Mouse (Mus musculus) embryonic facial prominence, embryonic 13.5 days (tissue): ENCODE measurements around the gene 1810055G02Rik. TPM values are rescaled to one million over a fixed set of nuclear protein-coding genes. Genes with fewer than 3 reads are reported as not detected.

Source experiments
- ATAC-seq: fragments of 200-750 bp; cut with Nextera tagmentation; 2 replicates; pipeline ENCODE4 v1.8.0; 2017; ENCODE audit warnings: low read depth; ENCODE audit not compliant: insufficient number of reproducible peaks, insufficient read depth, low FRiP score, low TSS enrichment
- H3K27ac ChIP-seq: fragments of 300-500 bp; sonication (generic); 2 replicates; pipeline ENCODE4 v1.5.1; 2015; ENCODE audit warnings: moderate library complexity, mild to moderate bottlenecking, inconsistent platforms
- H3K27me3 ChIP-seq: fragments of 300-500 bp; sonication (generic); 2 replicates; pipeline ENCODE4 v1.6.1; 2015; ENCODE audit warnings: mild to moderate bottlenecking, inconsistent platforms
- H3K36me3 ChIP-seq: fragments of 300-500 bp; sonication (generic); 2 replicates; pipeline ENCODE4 v1.6.1; 2015; ENCODE audit warnings: mild to moderate bottlenecking, inconsistent platforms
- H3K4me1 ChIP-seq: fragments of 300-500 bp; sonication (generic); 2 replicates; pipeline ENCODE4 v1.6.1; 2015; ENCODE audit warnings: inconsistent platforms
- H3K4me2 ChIP-seq: fragments of 300-500 bp; sonication (generic); 2 replicates; pipeline ENCODE4 v1.6.1; 2015; ENCODE audit warnings: moderate library complexity, mild to moderate bottlenecking, inconsistent platforms
- H3K4me3 ChIP-seq: fragments of 300-500 bp; sonication (generic); 2 replicates; pipeline ENCODE4 v1.5.1; 2015; ENCODE audit warnings: mild to moderate bottlenecking, inconsistent platforms
- H3K9ac ChIP-seq: fragments of 300-500 bp; sonication (generic); 2 replicates; pipeline ENCODE4 v1.6.1; 2015; ENCODE audit warnings: mild to moderate bottlenecking, inconsistent platforms
- H3K9me3 ChIP-seq: fragments of 300-500 bp; sonication (generic); 2 replicates; pipeline ENCODE4 v1.6.1; 2016; ENCODE audit warnings: inconsistent platforms
- WGBS: fragments of 180-500 bp; shearing (Covaris S2); methylation state at CpG from one replicate; pipeline ENCODE4 v1.1.7; 2015; ENCODE audit warnings: mixed read lengths; 5-methylcytosine and 5-hydroxymethylcytosine counted together
- polyA plus RNA-seq: library from polyadenylated mRNA; unstranded; fragments of >200 nt; fragmentation: Nextera tagmentation; extraction: Ambion mirVana; gene quantifications from 2 replicates; pipeline ENCODE4 v1.2.1, GENCODE M21; 2015

The 1810055G02Rik gene
- polyA plus RNA-seq, 1 experiment from 2014 or later = 47.5 TPM

GRCm38 (mm10) chr19:3723170-3723569, 15.1 kb downstream of the 1810055G02Rik start:
- ATAC-seq = no peak
- WGBS = 92% methylated on average over 9 of the region's 9 CpGs
- peaks cover 4% of the 10 kb centered on the region for H3K36me3 ChIP-seq
- no peak overlapping the region for H3K9ac ChIP-seq
- no peak overlapping the region for H3K27ac ChIP-seq
- peaks cover 17% of the 10 kb centered on the region for H3K4me1 ChIP-seq
- H3K4me3 ChIP-seq = no peak overlapping the region
- no peak overlapping the region for H3K4me2 ChIP-seq
- H3K9me3 ChIP-seq = peaks cover 3% of the 10 kb centered on the region; the same call in 1 of the 2 replicates
- no peaks in the 10 kb centered on the region for H3K27me3 ChIP-seq

GRCm38 (mm10) chr19:3723904-3724303, 15.8 kb downstream of the 1810055G02Rik start:
- H3K27me3 ChIP-seq = no peaks in the 10 kb centered on the region
- 80% methylated on average over 4 of the region's 4 CpGs for whole genome bisulfite sequencing
- peaks cover 11% of the 10 kb centered on the region for H3K4me1 ChIP-seq
- no peak for ATAC-seq
- H3K4me3 ChIP-seq = no peak overlapping the region
- H3K27ac ChIP-seq = no peak overlapping the region
- H3K9ac ChIP-seq = no peak overlapping the region
- peaks cover 3% of the 10 kb centered on the region; the same call in 1 of the 2 replicates for H3K9me3 ChIP-seq
- H3K4me2 ChIP-seq = no peak overlapping the region
- H3K36me3 ChIP-seq = no peaks in the 10 kb centered on the region

GRCm38 (mm10) chr19:3724779-3725178, 16.7 kb downstream of the 1810055G02Rik start:
- 25% methylated on average over 1 of the region's 1 CpGs for WGBS
- no peaks in the 10 kb centered on the region for H3K27me3 ChIP-seq
- H3K4me1 ChIP-seq = peaks cover 4% of the 10 kb centered on the region; the same call in 1 of the 2 replicates
- H3K4me2 ChIP-seq = no peak overlapping the region
- no peak for ATAC-seq
- H3K36me3 ChIP-seq = no peaks in the 10 kb centered on the region
- no peak overlapping the region for H3K9ac ChIP-seq
- H3K9me3 ChIP-seq = peaks cover 3% of the 10 kb centered on the region; the same call in 1 of the 2 replicates
- no peak overlapping the region for H3K27ac ChIP-seq
- no peak overlapping the region for H3K4me3 ChIP-seq

- Histone ChIP-seq H3K4me3 (no peak overlapping the region), H3K36me3 (no peaks in the 10 kb centered on the region), H3K9me3 (peaks cover under 1% of the 10 kb centered on the region; the same call in 1 of the 2 replicates), H3K4me2 (no peak overlapping the region), H3K4me1 (no peaks in the 10 kb centered on the region), H3K27ac (no peak overlapping the region), H3K27me3 (no peaks in the 10 kb centered on the region), H3K9ac (no peak overlapping the region)
- ATAC-seq = no peak
- 70% methylated on average over 2 of the region's 2 CpGs for WGBS
Measured at GRCm38 (mm10) chr19:3728901-3729300, 20.8 kb downstream of the 1810055G02Rik start.

GRCm38 (mm10) chr19:3730781-3731646, 22.9 kb downstream of the 1810055G02Rik start:
- no peak for ATAC-seq
- Histone ChIP-seq H3K9me3 (no peaks in the 10 kb centered on the region), H3K4me3 (no peak overlapping the region), H3K4me1 (no peaks in the 10 kb centered on the region), H3K4me2 (no peak overlapping the region), H3K9ac (no peak overlapping the region), H3K36me3 (no peaks in the 10 kb centered on the region), H3K27ac (no peak overlapping the region), H3K27me3 (no peaks in the 10 kb centered on the region)
- 82% methylated on average over 7 of the region's 7 CpGs for WGBS

GRCm38 (mm10) chr19:3736001-3736400, 27.9 kb downstream of the 1810055G02Rik start:
- Histone ChIP-seq H3K4me2 (no peak overlapping the region), H3K27ac (no peak overlapping the region), H3K4me1 (no peaks in the 10 kb centered on the region), H3K9ac (no peak overlapping the region), H3K4me3 (no peak overlapping the region), H3K9me3 (no peaks in the 10 kb centered on the region), H3K36me3 (no peaks in the 10 kb centered on the region), H3K27me3 (no peaks in the 10 kb centered on the region)
- 91% methylated on average over 3 of the region's 3 CpGs for WGBS
- no peak for ATAC-seq

GRCm38 (mm10) chr19:3739650-3740049, 31.6 kb downstream of the 1810055G02Rik start:
- Histone ChIP-seq H3K4me1 (peaks cover 6% of the 10 kb centered on the region), H3K9ac (no peak overlapping the region), H3K4me3 (no peak overlapping the region), H3K27me3 (no peaks in the 10 kb centered on the region), H3K9me3 (no peaks in the 10 kb centered on the region), H3K36me3 (no peaks in the 10 kb centered on the region), H3K4me2 (no peak overlapping the region), H3K27ac (no peak overlapping the region)
- 87% methylated on average over 7 of the region's 7 CpGs for WGBS
- ATAC-seq = no peak

- WGBS = 48% methylated on average over 4 of the region's 4 CpGs
- no peaks in the 10 kb centered on the region for H3K27me3 ChIP-seq
- H3K9me3 ChIP-seq = no peaks in the 10 kb centered on the region
- peaks cover 6% of the 10 kb centered on the region for H3K4me1 ChIP-seq
- peak overlapping the region; percentile 45 for H3K27ac ChIP-seq
- no peak for ATAC-seq
- H3K9ac ChIP-seq = 0 out of 2 replicates have a peak overlapping the region, but pooled peaks have one; percentile 27
- H3K4me3 ChIP-seq = no peak overlapping the region
- H3K4me2 ChIP-seq = no peak overlapping the region
- H3K36me3 ChIP-seq = no peaks in the 10 kb centered on the region
Measured at GRCm38 (mm10) chr19:3742716-3743115, 34.6 kb downstream of the 1810055G02Rik start.

GRCm38 (mm10) chr19:3743362-3743761, 35.3 kb downstream of the 1810055G02Rik start:
- Histone ChIP-seq H3K9me3 (no peaks in the 10 kb centered on the region; the same call in 1 of the 2 replicates), H3K36me3 (no peaks in the 10 kb centered on the region), H3K9ac (0 out of 2 replicates have a peak overlapping the region, but pooled peaks have one; percentile 11), H3K4me3 (peak overlapping the region; percentile 56), H3K27ac (no peak overlapping the region), H3K4me2 (peak overlapping the region; percentile 66), H3K4me1 (peaks cover 6% of the 10 kb centered on the region), H3K27me3 (no peaks in the 10 kb centered on the region)
- ATAC-seq = no peak
- 77% methylated on average over 7 of the region's 7 CpGs for whole genome bisulfite sequencing

- 3% methylated on average over 13 of the region's 13 CpGs for WGBS
- ATAC-seq = 0 out of 2 replicates have a peak, but pooled peaks have one; percentile 75
Measured at GRCm38 (mm10) chr19:3743851-3744512, 35.9 kb downstream of the 1810055G02Rik start.

GRCm38 (mm10) chr19:3752621-3753239, 44.6 kb downstream of the 1810055G02Rik start:
- no peak overlapping the region for H3K27ac ChIP-seq
- H3K27me3 ChIP-seq = no peaks in the 10 kb centered on the region
- WGBS = 58% methylated on average over 8 of the region's 8 CpGs
- H3K36me3 ChIP-seq = no peaks in the 10 kb centered on the region
- no peak overlapping the region for H3K9ac ChIP-seq
- H3K4me1 ChIP-seq = no peaks in the 10 kb centered on the region
- ATAC-seq = no peak
- H3K4me3 ChIP-seq = no peak overlapping the region
- H3K4me2 ChIP-seq = no peak overlapping the region
- H3K9me3 ChIP-seq = no peaks in the 10 kb centered on the region; the same call in 1 of the 2 replicates

More at GRCm38 (mm10) chr19:3743851-3744512, 35.9 kb downstream of the 1810055G02Rik start:
- H3K4me2 ChIP-seq = peak overlapping the region; percentile 66
- H3K36me3 ChIP-seq = no peaks in the 10 kb centered on the region
- peak overlapping the region; percentile 79 for H3K9ac ChIP-seq
- H3K4me1 ChIP-seq = peaks cover 6% of the 10 kb centered on the region
- H3K27ac ChIP-seq = peak overlapping the region; percentile 89
- no peaks in the 10 kb centered on the region; the same call in 1 of the 2 replicates for H3K9me3 ChIP-seq
- no peaks in the 10 kb centered on the region for H3K27me3 ChIP-seq
- peak overlapping the region; percentile 56 for H3K4me3 ChIP-seq
